23 mouse cellular contexts compared by ENCODE assay signal in the genomic region with DNA sequence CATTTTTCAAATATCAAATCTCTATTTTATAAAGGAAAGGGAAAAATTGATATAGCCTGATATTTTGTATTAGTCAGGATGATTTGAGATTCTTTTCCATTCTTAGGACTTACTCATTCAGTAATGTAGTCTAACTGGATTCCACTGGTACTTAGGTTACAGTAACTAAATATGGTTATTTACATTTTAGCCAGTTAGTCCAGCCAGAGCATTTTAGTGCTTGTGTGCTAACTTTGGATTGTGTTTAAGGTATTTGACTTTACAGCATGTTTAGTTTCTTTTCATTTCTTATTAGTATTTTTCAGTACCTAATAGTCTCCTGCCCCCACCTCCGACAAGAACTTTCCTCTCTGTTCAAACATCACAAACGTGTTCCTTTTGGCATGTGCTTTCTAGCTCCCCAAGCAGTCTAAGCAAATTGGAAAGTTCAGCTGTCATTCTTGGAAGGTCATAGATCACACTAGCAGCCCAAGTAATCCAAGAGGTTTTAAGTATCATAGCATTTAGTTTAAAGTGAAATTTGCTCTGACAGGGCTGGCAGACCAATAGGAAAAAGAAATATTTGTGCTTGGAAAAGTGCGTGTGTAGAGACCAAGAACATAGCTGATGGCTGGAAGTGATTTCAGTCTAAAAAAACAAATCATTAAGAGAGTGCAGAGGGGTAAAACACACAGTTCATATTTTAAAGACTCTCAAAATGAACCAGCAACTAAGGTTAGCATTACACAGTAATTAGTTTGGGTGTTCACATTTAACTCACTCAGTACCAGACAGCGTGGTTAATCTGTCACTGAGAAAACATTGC. TPM values are rescaled to one million over a fixed set of nuclear protein-coding genes. Genes with fewer than 3 reads are reported as not detected.
A peak's percentile ranks its signal among the peaks of the same experiment; 100 is the strongest.
DNase-seq lines count a peak whose midpoint lies in the region; ATAC-seq lines count a peak whose summit lies in the region.
"Had no signal": no experiment of that assay in that cellular context is flagged by ENCODE, and none has a peak within 500 bp of the region (broad histone marks: within the 10 kb centered on the region; RNA-seq: fewer than 3 reads in every experiment).

No protein-coding gene starts in this region.

- H3K27me3 ChIP-seq in kidney, embryonic 16.5 days (ENCODE audit: insufficient read depth, low read length) = no peaks in the 10 kb centered on the region
- H3K27me3 ChIP-seq in kidney, embryonic 15.5 days = no peaks in the 10 kb centered on the region
- no peaks in the 10 kb centered on the region for H3K27me3 ChIP-seq in embryonic facial prominence, embryonic 12.5 days
- H3K27me3 ChIP-seq in limb, embryonic 11.5 days (ENCODE audit: control insufficient read depth, insufficient read depth, low read length) = no peaks in the 10 kb centered on the region
- no peaks in the 10 kb centered on the region for H3K27me3 ChIP-seq in forebrain, embryonic 12.5 days
- H3K27me3 ChIP-seq: forebrain, embryonic 15.5 days; hindbrain, embryonic 13.5 days; stomach, embryonic 15.5 days had no signal

- H3K9me3 ChIP-seq in kidney, embryonic 16.5 days (ENCODE audit: low read length) = no peaks in the 10 kb centered on the region
- H3K9me3 ChIP-seq in kidney, embryonic 15.5 days (replicated peaks) = no peaks in the 10 kb centered on the region
- no peaks in the 10 kb centered on the region for H3K9me3 ChIP-seq in embryonic facial prominence, embryonic 12.5 days
- no peaks in the 10 kb centered on the region for H3K9me3 ChIP-seq in limb, embryonic 11.5 days (ENCODE audit: control insufficient read depth, low read length)
- no peaks in the 10 kb centered on the region for H3K9me3 ChIP-seq in forebrain, embryonic 12.5 days
- H3K9me3 ChIP-seq: forebrain, embryonic 15.5 days; hindbrain, embryonic 13.5 days; stomach, embryonic 15.5 days had no signal

- 0 out of 2 replicates have a peak, but pooled peaks cover 3% of the 10 kb centered on the region for H3K4me1 ChIP-seq in kidney, embryonic 16.5 days (ENCODE audit: insufficient read depth, low read length)
- no peaks in the 10 kb centered on the region for H3K4me1 ChIP-seq in kidney, embryonic 15.5 days
- peaks cover 20% of the 10 kb centered on the region for H3K4me1 ChIP-seq in embryonic facial prominence, embryonic 12.5 days
- H3K4me1 ChIP-seq in limb, embryonic 11.5 days (ENCODE audit: control insufficient read depth, insufficient read depth, low read length) = peaks cover 11% of the 10 kb centered on the region
- H3K4me1 ChIP-seq in forebrain, embryonic 12.5 days = 0 out of 2 replicates have a peak, but pooled peaks cover 2% of the 10 kb centered on the region
- H3K4me1 ChIP-seq: forebrain, embryonic 15.5 days; hindbrain, embryonic 13.5 days had no signal

- H3K4me3 ChIP-seq in kidney, embryonic 16.5 days (ENCODE audit: low read length) = no peak overlapping the region
- H3K4me3 ChIP-seq in kidney, embryonic 15.5 days (replicated peaks) = no peak overlapping the region
- H3K4me3 ChIP-seq in embryonic facial prominence, embryonic 12.5 days = no peak overlapping the region
- no peak overlapping the region for H3K4me3 ChIP-seq in limb, embryonic 11.5 days (ENCODE audit: low read depth, low read length)
- no peak overlapping the region for H3K4me3 ChIP-seq in forebrain, embryonic 12.5 days (replicated peaks)
- H3K4me3 ChIP-seq: forebrain, embryonic 15.5 days; hindbrain, embryonic 13.5 days; stomach, embryonic 15.5 days had no signal

- H3K4me2 ChIP-seq in kidney, embryonic 16.5 days (replicated peaks; ENCODE audit: low read depth, low read length) = no peak overlapping the region
- no peak overlapping the region for H3K4me2 ChIP-seq in kidney, embryonic 15.5 days
- H3K4me2 ChIP-seq in embryonic facial prominence, embryonic 12.5 days (replicated peaks) = no peak overlapping the region
- no peak overlapping the region for H3K4me2 ChIP-seq in limb, embryonic 11.5 days (ENCODE audit: low read depth, severe bottlenecking)
- no peak overlapping the region for H3K4me2 ChIP-seq in forebrain, embryonic 12.5 days
- H3K4me2 ChIP-seq: forebrain, embryonic 15.5 days; heart, embryonic 11.5 days; hindbrain, embryonic 13.5 days; stomach, embryonic 15.5 days had no signal

- H3K9ac ChIP-seq in kidney, embryonic 16.5 days (replicated peaks; ENCODE audit: low read length) = no peak overlapping the region
- no peak overlapping the region for H3K9ac ChIP-seq in kidney, embryonic 15.5 days
- H3K9ac ChIP-seq in embryonic facial prominence, embryonic 12.5 days = no peak overlapping the region
- no peak overlapping the region for H3K9ac ChIP-seq in limb, embryonic 11.5 days (ENCODE audit: low read length)
- no peak overlapping the region for H3K9ac ChIP-seq in forebrain, embryonic 12.5 days
- H3K9ac ChIP-seq: forebrain, embryonic 15.5 days; hindbrain, embryonic 13.5 days; liver, embryonic 14.5 days; stomach, embryonic 15.5 days had no signal

- H3K36me3 ChIP-seq in kidney, embryonic 16.5 days (ENCODE audit: insufficient read depth, low read length) = no peaks in the 10 kb centered on the region
- 0 out of 2 replicates have a peak, but pooled peaks cover 2% of the 10 kb centered on the region for H3K36me3 ChIP-seq in kidney, embryonic 15.5 days
- no peaks in the 10 kb centered on the region for H3K36me3 ChIP-seq in embryonic facial prominence, embryonic 12.5 days
- no peaks in the 10 kb centered on the region for H3K36me3 ChIP-seq in limb, embryonic 11.5 days (ENCODE audit: control insufficient read depth, insufficient read depth, low read length)
- H3K36me3 ChIP-seq in forebrain, embryonic 12.5 days (replicated peaks) = no peaks in the 10 kb centered on the region
- H3K36me3 ChIP-seq: forebrain, embryonic 15.5 days; hindbrain, embryonic 13.5 days; stomach, embryonic 15.5 days had no signal

- no peak overlapping the region for H3K27ac ChIP-seq in kidney, embryonic 16.5 days (ENCODE audit: low read length)
- no peak overlapping the region for H3K27ac ChIP-seq in kidney, embryonic 15.5 days
- peak overlapping the region; percentile 70 for H3K27ac ChIP-seq in embryonic facial prominence, embryonic 12.5 days
- no peak overlapping the region for H3K27ac ChIP-seq in limb, embryonic 11.5 days (replicated peaks; ENCODE audit: low read depth, low read length)
- no peak overlapping the region for H3K27ac ChIP-seq in forebrain, embryonic 12.5 days
- H3K27ac ChIP-seq: forebrain, embryonic 15.5 days; hindbrain, embryonic 13.5 days; liver, embryonic 14.5 days; stomach, embryonic 15.5 days had no signal

- peak; percentile 18 for DNase-seq in adipocyte (ENCODE audit: low spot score)
- DNase-seq in limb, embryonic 11.5 days (ENCODE audit: low spot score) = no peak
- no peak for DNase-seq in cerebellum, postnatal 10 days
- DNase-seq in T-cell, adult 2 months (ENCODE audit: low spot score) = no peak
- DNase-seq: adrenal gland, postnatal 36 days; B cell, adult 2 months; cerebellum, adult 8-10 months; gastrocnemius, postnatal 14 days; heart, postnatal 14 days; layer of hippocampus, postnatal 36 days; right cerebral cortex, adult 18-20 months; thymus, postnatal 14 days had no signal

- peak; percentile 42; the same call in 1 of the 2 replicates for ATAC-seq in kidney, embryonic 16.5 days (ENCODE audit: low FRiP score, low TSS enrichment)
- no peak; the same call in 1 of the 2 replicates for ATAC-seq in kidney, embryonic 15.5 days (replicated peaks; ENCODE audit: low FRiP score)
- ATAC-seq in embryonic facial prominence, embryonic 12.5 days (ENCODE audit: insufficient number of reproducible peaks, insufficient read depth, low FRiP score, low TSS enrichment) = peak; percentile 62
- ATAC-seq in limb, embryonic 11.5 days (ENCODE audit: insufficient number of reproducible peaks, low FRiP score, low TSS enrichment, low read depth) = peak; percentile 80
- no peak for ATAC-seq in forebrain, embryonic 12.5 days (ENCODE audit: low FRiP score)
- ATAC-seq: activated CD4-positive, CD25-positive, alpha-beta regulatory T cell, adult 4 months; forebrain, embryonic 15.5 days; midbrain, embryonic 16.5 days had no signal

- WGBS in kidney, embryonic 16.5 days = 24% methylated on average over 4 of the region's 4 CpGs
- 20% methylated on average over 4 of the region's 4 CpGs for WGBS in kidney, embryonic 15.5 days
- WGBS in embryonic facial prominence, embryonic 12.5 days = 12% methylated on average over 4 of the region's 4 CpGs
- WGBS in limb, embryonic 11.5 days = 10% methylated on average over 4 of the region's 4 CpGs
- 78% methylated on average over 4 of the region's 4 CpGs for WGBS in forebrain, embryonic 12.5 days

RNA-seq across cellular contexts. Expression of gene Scyl3, which starts 21.7 kb away (rescaled TPM):
- 17.3 and 18.7 TPM in 2 replicates for polyA plus RNA-seq in kidney, embryonic 16.5 days (2015; fragmentation: Nextera tagmentation; extraction: Ambion mirVana)
- 16.4 and 18.2 TPM in 2 replicates for polyA plus RNA-seq in kidney, embryonic 15.5 days (2015; fragmentation: Nextera tagmentation; extraction: Ambion mirVana)
- polyA plus RNA-seq in embryonic facial prominence, embryonic 12.5 days (2016; fragmentation: Nextera tagmentation; extraction: Ambion mirVana) = 21.2 and 22.7 TPM in 2 replicates
- 19.9 and 24.2 TPM in 2 replicates for polyA plus RNA-seq in limb, embryonic 11.5 days (2014; fragmentation: Nextera tagmentation; extraction: Ambion mirVana)
- polyA plus RNA-seq in forebrain, embryonic 12.5 days (2016; fragmentation: Nextera tagmentation; extraction: Ambion mirVana) = 20.5 and 22.0 TPM in 2 replicates

Comparison
In these comparisons a context has a peak if more than half of its experiments do, and no peak if none do; other contexts are left out.
1. ATAC-seq: peak in kidney, embryonic 16.5 days (single experiment), embryonic facial prominence, embryonic 12.5 days (single experiment) and limb, embryonic 11.5 days (single experiment); none in kidney, embryonic 15.5 days (single experiment) and forebrain, embryonic 12.5 days (single experiment).